Mouse (Mus musculus) CH12.LX (cell line): Measurements from ENCODE around the gene Kcnj9. TPM values are rescaled to one million over a fixed set of nuclear protein-coding genes. Genes with fewer than 3 reads are reported as not detected.

ENCODE experiments used
- DNase-seq: peaks from one replicate; pipeline ENCODE4 v3.0.0-alpha.2; 2013; ENCODE audit errors: extremely low read depth
- H3K27ac ChIP-seq: 2 replicates; pipeline ENCODE4 v1.5.1; 2012; ENCODE audit warnings: low read depth, mild to moderate bottlenecking, control low read depth, moderate library complexity; ENCODE audit not compliant: insufficient read depth
- H3K27me3 ChIP-seq: replicated peaks from 2 replicates; pipeline ENCODE3; 2012; ENCODE audit warnings: inconsistent platforms
- H3K36me3 ChIP-seq, 2 experiments: replicated peaks in 1 of 2; 2 replicates each; pipeline versions ENCODE3 to v1.6.1; 2012; ENCODE audit warnings: inconsistent platforms in 1 of 2, low read length in 1 of 2, mild to moderate bottlenecking in 1 of 2, mixed read lengths in 1 of 2, moderate library complexity in 1 of 2; ENCODE audit not compliant: control insufficient read depth in 1 of 2, insufficient read depth in 1 of 2
- H3K4me1 ChIP-seq, 2 experiments: 2 replicates each; pipeline ENCODE4 v1.6.1; 2012; ENCODE audit warnings: inconsistent platforms in 1 of 2, moderate library complexity in 1 of 2; ENCODE audit not compliant: insufficient read depth in 2 of 2, control insufficient read depth in 1 of 2
- H3K4me2 ChIP-seq: 2 replicates; pipeline ENCODE4 v1.6.1; 2012; ENCODE audit warnings: low read depth, mild to moderate bottlenecking, control low read depth; ENCODE audit not compliant: poor library complexity, insufficient read depth, severe bottlenecking
- H3K4me3 ChIP-seq, 3 experiments: fragments of 150-350 bp in 1 of 3; sonication (generic) in 1 of 3; replicated peaks in 1 of 3; 2 replicates each; pipeline versions ENCODE3 to v1.5.1; 2011 to 2012; ENCODE audit warnings: low read depth in 2 of 3, low read length in 2 of 3, mild to moderate bottlenecking in 2 of 3, moderate library complexity in 2 of 3, control low read depth in 1 of 3, improper control_type of control experiment in 1 of 3, inconsistent platforms in 1 of 3, mixed read lengths in 1 of 3; ENCODE audit not compliant: poor library complexity in 1 of 3
- H3K79me2 ChIP-seq: replicated peaks from 2 replicates; pipeline ENCODE4 v1.6.1; 2012; ENCODE audit warnings: mild to moderate bottlenecking, moderate library complexity; ENCODE audit not compliant: control insufficient read depth, poor library complexity, insufficient read depth, severe bottlenecking; ENCODE audit errors: extremely low read depth
- H3K9ac ChIP-seq: 2 replicates; pipeline ENCODE4 v1.6.1; 2012; ENCODE audit warnings: low read depth, mild to moderate bottlenecking, control low read depth, moderate library complexity; ENCODE audit not compliant: insufficient read depth
- H3K9me3 ChIP-seq: replicated peaks from 2 replicates; pipeline ENCODE3; 2012; ENCODE audit warnings: low read length, inconsistent platforms, mixed read lengths
- CHD1 ChIP-seq: IDR thresholded peaks from 2 replicates; pipeline ENCODE4 v1.6.1; 2012; ENCODE audit warnings: low read depth, low read length, improper control_type of control experiment, inconsistent platforms
- ELF1 ChIP-seq: IDR thresholded peaks from 2 replicates; pipeline ENCODE4 v1.6.1; 2014; ENCODE audit warnings: low read depth, mild to moderate bottlenecking, inconsistent platforms, low read length, improper control_type of control experiment
- HCFC1 ChIP-seq: IDR thresholded peaks from 2 replicates; pipeline ENCODE4 v1.6.1; 2012; ENCODE audit warnings: low read depth, mild to moderate bottlenecking, inconsistent platforms, low read length, improper control_type of control experiment
- IRF4 ChIP-seq: IDR thresholded peaks from 2 replicates; pipeline ENCODE4 v1.6.1; 2014; ENCODE audit warnings: low read depth, mild to moderate bottlenecking, inconsistent platforms, low read length, improper control_type of control experiment
- JUN ChIP-seq: IDR thresholded peaks from 2 replicates; pipeline ENCODE4 v1.6.1; 2011; ENCODE audit warnings: low read depth, mild to moderate bottlenecking, low read length, improper control_type of control experiment, moderate library complexity; ENCODE audit not compliant: insufficient read depth
- MAFK ChIP-seq: IDR thresholded peaks from 2 replicates; pipeline ENCODE4 v1.6.1; 2011; ENCODE audit warnings: low read length, improper control_type of control experiment; ENCODE audit not compliant: insufficient replicate concordance
- MAX ChIP-seq: IDR thresholded peaks from 2 replicates; pipeline ENCODE4 v1.6.1; 2011; ENCODE audit warnings: low read length, improper control_type of control experiment
- MAZ ChIP-seq: IDR thresholded peaks from 2 replicates; pipeline ENCODE4 v1.6.1; 2012; ENCODE audit warnings: low read depth, mild to moderate bottlenecking, inconsistent platforms, low read length, improper control_type of control experiment, moderate library complexity
- MXI1 ChIP-seq: IDR thresholded peaks from 2 replicates; pipeline ENCODE4 v1.6.1; 2011; ENCODE audit warnings: mild to moderate bottlenecking, low read depth, low read length, improper control_type of control experiment
- NRF1 ChIP-seq: IDR thresholded peaks from 2 replicates; pipeline ENCODE4 v1.6.1; 2014; ENCODE audit warnings: low read depth, mild to moderate bottlenecking, inconsistent platforms, low read length, improper control_type of control experiment, moderate library complexity
- PAX5 ChIP-seq: IDR thresholded peaks from 2 replicates; pipeline ENCODE4 v1.6.1; 2012; ENCODE audit warnings: low read length, inconsistent platforms, mixed read lengths
- POLR2A ChIP-seq: IDR thresholded peaks from 2 replicates; pipeline ENCODE4 v1.6.1; 2011; ENCODE audit warnings: low read depth, mild to moderate bottlenecking, improper control_type of control experiment, low read length
- SIN3A ChIP-seq: IDR thresholded peaks from 2 replicates; pipeline ENCODE4 v1.6.1; 2012; ENCODE audit warnings: low read length, improper control_type of control experiment, inconsistent platforms
- TBP ChIP-seq: conservative IDR thresholded peaks from 2 replicates; pipeline ENCODE4 v1.6.1; 2011; ENCODE audit warnings: low read depth, low read length, improper control_type of control experiment
- TCF12 ChIP-seq: IDR thresholded peaks from 2 replicates; pipeline ENCODE4 v1.6.1; 2014; ENCODE audit warnings: low read depth, mild to moderate bottlenecking, inconsistent platforms, low read length, improper control_type of control experiment
- USF1 ChIP-seq: IDR thresholded peaks from 2 replicates; pipeline ENCODE4 v1.6.1; 2014; ENCODE audit warnings: low read depth, mild to moderate bottlenecking, inconsistent platforms, low read length, improper control_type of control experiment
- ZC3H11A ChIP-seq: IDR thresholded peaks from 2 replicates; pipeline ENCODE4 v1.6.1; 2012; ENCODE audit warnings: low read depth, mild to moderate bottlenecking, inconsistent platforms, low read length, improper control_type of control experiment
- ZKSCAN1 ChIP-seq: IDR thresholded peaks from 2 replicates; pipeline ENCODE4 v1.6.1; 2012; ENCODE audit warnings: low read depth, inconsistent platforms, low read length, improper control_type of control experiment, borderline replicate concordance
- dilution Hi-C: fragments of 300-500 bp; cut with MboI; formaldehyde crosslinking; loops from 2 replicates; pipeline ENCODE4 v1.14.3; 2020; ENCODE audit warnings: low sequenced_read_pairs; ENCODE audit not compliant: extremely low pct_unique_long_range_greater_than_20kb, extremely low pct_ligation_motif_present
- in situ Hi-C: fragments of 300-500 bp; cut with MboI; formaldehyde crosslinking; loops from 3 replicates; pipeline ENCODE4 v1.14.3; 2019; ENCODE audit warnings: low sequenced_read_pairs, low pct_ligation_motif_present, low pct_unique_long_range_greater_than_20kb, mixed read lengths
- polyA plus RNA-seq: library from polyadenylated mRNA; unstranded; fragments of >175 nt; gene quantifications from 2 replicates; pipeline ENCODE4 v1.2.1, GENCODE M21; 2012; ENCODE audit warnings: low read depth; ENCODE audit not compliant: insufficient read length
- total RNA-seq, 2 experiments: library from RNA; depleted of rRNA; stranded (reverse); fragments of 300-350 nt in 1 of 2; fragments of >200 nt in 1 of 2; gene quantifications; 2 replicates each; pipeline ENCODE4 v1.2.3; 2012 to 2014

Kcnj9 gene
- total and polyA plus RNA-seq, 3 experiments, result 0.04 to 0.10 TPM; not detected in 1

GRCm38 (mm10) chr1:172319346-172319745, 9.8 kb downstream of the Kcnj9 start:
- H3K79me2 ChIP-seq, result no peaks in the 10 kb centered on the region
- peaks cover 15 to 51% of the 10 kb centered on the region in 2 experiments for H3K36me3 ChIP-seq
- dilution Hi-C loops (no loop called here), in situ Hi-C loops (loop anchor here (25.0 kb wide), 2 partner anchors 282 to 507 kb away; partner anchors contain the start of gene Vangl2)
- no peak overlapping the region for H3K9ac ChIP-seq
- no peaks in the 10 kb centered on the region for H3K27me3 ChIP-seq
- TF ChIP-seq POLR2A, result no peak
- no peak for TF ChIP-seq SIN3A
- TF ChIP-seq TCF12, result no peak
- peaks cover 0 to 16% of the 10 kb centered on the region in 2 experiments; a peak in 2 of 4 replicates for H3K4me1 ChIP-seq
- H3K27ac ChIP-seq, result no peak overlapping the region
- no peak for DNase-seq
- no peaks in the 10 kb centered on the region for H3K9me3 ChIP-seq
- H3K4me2 ChIP-seq, result no peak overlapping the region
- no peak overlapping the region for H3K4me3 ChIP-seq

- no peaks in the 10 kb centered on the region for H3K79me2 ChIP-seq
- peaks cover 15 to 51% of the 10 kb centered on the region in 2 experiments for H3K36me3 ChIP-seq
- no peak overlapping the region for H3K27ac ChIP-seq
- H3K9me3 ChIP-seq, result no peaks in the 10 kb centered on the region
- in situ Hi-C loops, result loop anchor here (25.0 kb wide), 2 partner anchors 281 to 506 kb away; partner anchors contain the start of gene Vangl2
- no peak for DNase-seq
- no peak overlapping the region for H3K4me3 ChIP-seq
- H3K4me1 ChIP-seq, result peaks cover 0 to 24% of the 10 kb centered on the region in 2 experiments; a peak in 2 of 4 replicates
- H3K9ac ChIP-seq, result no peak overlapping the region
- dilution Hi-C loops, result no loop called here
- H3K4me2 ChIP-seq, result no peak overlapping the region
- TF ChIP-seq USF1 (no peak), ELF1 (no peak), NRF1 (no peak), CHD1 (no peak), MAFK (no peak), MAZ (no peak), IRF4 (no peak)
- no peaks in the 10 kb centered on the region for H3K27me3 ChIP-seq
Observed at GRCm38 (mm10) chr1:172318424-172319035, 10.6 kb downstream of the Kcnj9 start.

GRCm38 (mm10) chr1:172317946-172318345, 11.2 kb downstream of the Kcnj9 start:
- in situ Hi-C loops (loop anchor here (25.0 kb wide), 2 partner anchors 281 to 506 kb away; partner anchors contain the start of gene Vangl2), dilution Hi-C loops (no loop called here)
- Histone ChIP-seq H3K27ac (no peak overlapping the region), H3K27me3 (no peaks in the 10 kb centered on the region), H3K4me2 (no peak overlapping the region), H3K9me3 (no peaks in the 10 kb centered on the region), H3K79me2 (no peaks in the 10 kb centered on the region), H3K9ac (no peak overlapping the region), H3K36me3 (peaks cover 15 to 51% of the 10 kb centered on the region in 2 experiments), H3K4me3 (no peak overlapping the region)
- no peak for DNase-seq
- no peak for TF ChIP-seq ZC3H11A
- no peak for TF ChIP-seq ZKSCAN1
- TF ChIP-seq PAX5, result no peak
- TF ChIP-seq MAZ, result no peak
- no peak for TF ChIP-seq MXI1
- no peak for TF ChIP-seq MAX
- no peak for TF ChIP-seq TBP
- TF ChIP-seq ELF1, result no peak
- no peak for TF ChIP-seq TCF12
- TF ChIP-seq HCFC1, result no peak
- TF ChIP-seq JUN, result no peak
- no peak for TF ChIP-seq POLR2A
- TF ChIP-seq, all 38 proteins: peak for 0
- H3K4me1 ChIP-seq, result peaks cover 3 to 29% of the 10 kb centered on the region in 2 experiments; a peak in 3 of 4 replicates
